ENCODE assay signal across 13 mouse cellular contexts in genomic region chr5:25956611-25957010, GRCm38 (mm10). TPM values are rescaled to one million over a fixed set of nuclear protein-coding genes. Genes with fewer than 3 reads are reported as not detected.
DNase-seq lines count a peak whose midpoint lies in the region; ATAC-seq and TF ChIP-seq lines count a peak whose summit lies in the region.
"Not testable (repeated sequence)": the region's sequence is repeated elsewhere in the genome, so short reads cannot be mapped to it uniquely, and the experiment has no call there.
"Had no signal": no experiment of that assay in that cellular context is flagged by ENCODE, and none has a peak within 500 bp of the region (broad histone marks: within the 10 kb centered on the region; RNA-seq: fewer than 3 reads in every experiment).

No protein-coding gene starts in this region.

- 42% methylated on average over 32 of the region's 32 CpGs for WGBS in forebrain, embryonic 15.5 days
- 33% methylated on average over 32 of the region's 32 CpGs for WGBS in hindbrain, embryonic 11.5 days
- 23% methylated on average over 32 of the region's 32 CpGs for WGBS in neural tube, embryonic 14.5 days
- WGBS in stomach, postnatal 0 days: 27% methylated on average over 27 of the region's 32 CpGs

- TF ChIP-seq EP300 in stomach, postnatal 0 days (optimal IDR thresholded peaks at IDR 0.05): not testable (repeated sequence)

- peak; percentile 67 for ATAC-seq in forebrain, embryonic 15.5 days (replicated peaks)
- ATAC-seq in hindbrain, embryonic 11.5 days (ENCODE audit: low FRiP score); stomach, postnatal 0 days (ENCODE audit: low FRiP score, low TSS enrichment): not testable (repeated sequence)
- peak; percentile 88 for ATAC-seq in neural tube, embryonic 14.5 days (ENCODE audit: low read depth)

- not testable (repeated sequence) for TF ChIP-seq CTCF in stomach, postnatal 0 days (IDR thresholded peaks at IDR 0.05; ENCODE audit: low read depth)

- peak overlapping the region; percentile 9; the same call in 1 of the 2 replicates for H3K4me3 ChIP-seq in forebrain, embryonic 15.5 days
- H3K4me3 ChIP-seq in hindbrain, embryonic 11.5 days (ENCODE audit: low read depth, low read length): peak overlapping the region; percentile 17; the same call in 1 of the 2 replicates
- H3K4me3 ChIP-seq in neural tube, embryonic 14.5 days (ENCODE audit: low read depth, low read length); stomach, postnatal 0 days (ENCODE audit: low read depth, low read length): not testable (repeated sequence)

- H3K4me1 ChIP-seq in forebrain, embryonic 15.5 days; hindbrain, embryonic 11.5 days (replicated peaks; ENCODE audit: control insufficient read depth, insufficient read depth, low read length); neural tube, embryonic 14.5 days (ENCODE audit: control insufficient read depth, insufficient read depth, low read length); stomach, postnatal 0 days (replicated peaks; ENCODE audit: control insufficient read depth, insufficient read depth): not testable (repeated sequence)

- H3K4me2 ChIP-seq in forebrain, embryonic 15.5 days (replicated peaks): peak overlapping the region; percentile 33
- peak overlapping the region; percentile 23 for H3K4me2 ChIP-seq in hindbrain, embryonic 11.5 days (replicated peaks; ENCODE audit: low read depth, low read length)
- peak overlapping the region; percentile 31 for H3K4me2 ChIP-seq in neural tube, embryonic 14.5 days (ENCODE audit: low read depth, low read length)
- H3K4me2 ChIP-seq in stomach, postnatal 0 days (replicated peaks; ENCODE audit: low read depth): not testable (repeated sequence)

- not testable (repeated sequence) for H3K9me3 ChIP-seq in forebrain, embryonic 15.5 days; hindbrain, embryonic 11.5 days (ENCODE audit: control insufficient read depth, low read length); neural tube, embryonic 14.5 days (ENCODE audit: control insufficient read depth, low read length); stomach, postnatal 0 days (ENCODE audit: control insufficient read depth, low read length)

- DNase-seq in ZHBTc4 (ENCODE audit: low read depth, low spot score): peak; percentile 64
- DNase-seq in embryo, embryonic 11 days: peak; percentile 39
- DNase-seq in hindbrain, embryonic 11.5 days (ENCODE audit: low spot score): peak; percentile 31
- peak; percentile 7 for DNase-seq in kidney, postnatal 10 days
- peak; percentile 20 for DNase-seq in mesoderm, embryonic 11.5 days (ENCODE audit: low read depth, low spot score)
- peak; percentile 24 for DNase-seq in stomach, postnatal 0 days (ENCODE audit: low spot score)

- H3K27me3 ChIP-seq in forebrain, embryonic 15.5 days; hindbrain, embryonic 11.5 days (ENCODE audit: control insufficient read depth, insufficient read depth, low read length); neural tube, embryonic 14.5 days (ENCODE audit: control insufficient read depth, insufficient read depth, low read length); stomach, postnatal 0 days (ENCODE audit: control insufficient read depth, insufficient read depth, low read length): not testable (repeated sequence)

- not testable (repeated sequence) for H3K9ac ChIP-seq in forebrain, embryonic 15.5 days (replicated peaks); hindbrain, embryonic 11.5 days (ENCODE audit: low read depth, low read length); neural tube, embryonic 14.5 days (replicated peaks; ENCODE audit: low read depth, low read length); stomach, postnatal 0 days (ENCODE audit: low read length)

- H3K27ac ChIP-seq in forebrain, embryonic 15.5 days (replicated peaks); hindbrain, embryonic 11.5 days (ENCODE audit: low read depth, low read length); neural tube, embryonic 14.5 days (ENCODE audit: low read depth, low read length); stomach, postnatal 0 days (replicated peaks): not testable (repeated sequence)

- not testable (repeated sequence) for H3K36me3 ChIP-seq in forebrain, embryonic 15.5 days; hindbrain, embryonic 11.5 days (ENCODE audit: control insufficient read depth, insufficient read depth, low read length); neural tube, embryonic 14.5 days (ENCODE audit: control insufficient read depth, insufficient read depth, low read length); stomach, postnatal 0 days (ENCODE audit: control insufficient read depth, insufficient read depth, low read length)

RNA-seq across cellular contexts. Expression of gene Gm21671, which starts 2.4 kb away (rescaled TPM):
- not detected in 2 replicates for polyA plus RNA-seq in forebrain, embryonic 15.5 days (2015; fragmentation: Nextera tagmentation; extraction: Ambion mirVana)
- polyA plus RNA-seq in hindbrain, embryonic 11.5 days (2014; fragmentation: Nextera tagmentation; extraction: Ambion mirVana): 0.14 TPM in 1 of 2 replicates, not detected in the other
- polyA plus RNA-seq in neural tube, embryonic 14.5 days (2014; fragmentation: Nextera tagmentation; extraction: Ambion mirVana): 0.22 and 0.35 TPM in 2 replicates
- not detected in 2 replicates for polyA plus RNA-seq in stomach, postnatal 0 days (2015; fragmentation: Nextera tagmentation; extraction: Ambion mirVana)
- polyA plus RNA-seq: C2C12; kidney, adult 2 months; liver, embryonic 13.5 days; Patski had no signal

RNA-seq across cellular contexts. Expression of gene Gm21663, which starts 14.4 kb away (rescaled TPM):
- not detected in 2 replicates for polyA plus RNA-seq in forebrain, embryonic 15.5 days (2015; fragmentation: Nextera tagmentation; extraction: Ambion mirVana)
- 0.11 TPM in 1 of 2 replicates, not detected in the other for polyA plus RNA-seq in hindbrain, embryonic 11.5 days (2014; fragmentation: Nextera tagmentation; extraction: Ambion mirVana)
- 0.13 TPM in 1 of 2 replicates, not detected in the other for polyA plus RNA-seq in neural tube, embryonic 14.5 days (2014; fragmentation: Nextera tagmentation; extraction: Ambion mirVana)
- 0.05 and 0.06 TPM in 2 replicates for polyA plus RNA-seq in stomach, postnatal 0 days (2015; fragmentation: Nextera tagmentation; extraction: Ambion mirVana)
- polyA plus RNA-seq: C2C12; kidney, adult 2 months; liver, embryonic 13.5 days; Patski; urinary bladder, adult 2 months had no signal

RNA-seq across cellular contexts. Expression of gene Gm21680, which starts 15.9 kb away (rescaled TPM):
- polyA plus RNA-seq in forebrain, embryonic 15.5 days (2015; fragmentation: Nextera tagmentation; extraction: Ambion mirVana): 0.05 TPM in 1 of 2 replicates, not detected in the other
- polyA plus RNA-seq in hindbrain, embryonic 11.5 days (2014; fragmentation: Nextera tagmentation; extraction: Ambion mirVana): 0.06 TPM in 1 of 2 replicates, not detected in the other
- polyA plus RNA-seq in neural tube, embryonic 14.5 days (2014; fragmentation: Nextera tagmentation; extraction: Ambion mirVana): 0.26 and 0.62 TPM in 2 replicates
- 0.04 TPM in 1 of 2 replicates, not detected in the other for polyA plus RNA-seq in stomach, postnatal 0 days (2015; fragmentation: Nextera tagmentation; extraction: Ambion mirVana)
- polyA plus RNA-seq: C2C12; kidney, adult 2 months; liver, embryonic 13.5 days; Patski; urinary bladder, adult 2 months had no signal

RNA-seq across cellular contexts. Expression of gene Gm21698, which starts 31.8 kb away (rescaled TPM):
- 0.17 TPM in 1 of 2 replicates, not detected in the other for polyA plus RNA-seq in forebrain, embryonic 15.5 days (2015; fragmentation: Nextera tagmentation; extraction: Ambion mirVana)
- 0.04 TPM in 1 of 2 replicates, not detected in the other for polyA plus RNA-seq in hindbrain, embryonic 11.5 days (2014; fragmentation: Nextera tagmentation; extraction: Ambion mirVana)
- 0.46 TPM in 1 of 2 replicates, not detected in the other for polyA plus RNA-seq in neural tube, embryonic 14.5 days (2014; fragmentation: Nextera tagmentation; extraction: Ambion mirVana)
- not detected in 2 replicates for polyA plus RNA-seq in stomach, postnatal 0 days (2015; fragmentation: Nextera tagmentation; extraction: Ambion mirVana)
- polyA plus RNA-seq: C2C12; kidney, adult 2 months; liver, embryonic 13.5 days; Patski; urinary bladder, adult 2 months had no signal

RNA-seq across cellular contexts. Expression of gene Gm1979, which starts 48.0 kb away (rescaled TPM):
- not detected in 2 replicates for polyA plus RNA-seq in forebrain, embryonic 15.5 days (2015; fragmentation: Nextera tagmentation; extraction: Ambion mirVana)
- polyA plus RNA-seq in hindbrain, embryonic 11.5 days (2014; fragmentation: Nextera tagmentation; extraction: Ambion mirVana): not detected in 2 replicates
- 0.17 and 0.62 TPM in 2 replicates for polyA plus RNA-seq in neural tube, embryonic 14.5 days (2014; fragmentation: Nextera tagmentation; extraction: Ambion mirVana)
- 0.05 TPM in 1 of 2 replicates, not detected in the other for polyA plus RNA-seq in stomach, postnatal 0 days (2015; fragmentation: Nextera tagmentation; extraction: Ambion mirVana)
- polyA plus RNA-seq: C2C12; kidney, adult 2 months; liver, embryonic 13.5 days; Patski; urinary bladder, adult 2 months had no signal

Comparison
In these comparisons a context has a peak if more than half of its experiments do, and no peak if none do; other contexts are left out.
1. DNase-seq: peak in every context shown above with its lines; median percentile 64 in ZHBTc4; 39 in embryo, embryonic 11 days; 31 in hindbrain, embryonic 11.5 days; 24 in stomach, postnatal 0 days; 20 in mesoderm, embryonic 11.5 days; 7 in kidney, postnatal 10 days.